Mouse (Mus musculus) E14TG2a.4 (cell line): ENCODE measurements around the gene Osbpl8.

Experiments used
- CTCF ChIP-seq: conservative IDR thresholded peaks from 2 replicates; pipeline ENCODE4 v1.5.1; 2014; ENCODE audit warnings: low read length
- POU5F1 ChIP-seq: IDR thresholded peaks from 2 replicates; pipeline ENCODE4 v1.6.1; 2014; ENCODE audit warnings: low read length, borderline replicate concordance

DNA sequence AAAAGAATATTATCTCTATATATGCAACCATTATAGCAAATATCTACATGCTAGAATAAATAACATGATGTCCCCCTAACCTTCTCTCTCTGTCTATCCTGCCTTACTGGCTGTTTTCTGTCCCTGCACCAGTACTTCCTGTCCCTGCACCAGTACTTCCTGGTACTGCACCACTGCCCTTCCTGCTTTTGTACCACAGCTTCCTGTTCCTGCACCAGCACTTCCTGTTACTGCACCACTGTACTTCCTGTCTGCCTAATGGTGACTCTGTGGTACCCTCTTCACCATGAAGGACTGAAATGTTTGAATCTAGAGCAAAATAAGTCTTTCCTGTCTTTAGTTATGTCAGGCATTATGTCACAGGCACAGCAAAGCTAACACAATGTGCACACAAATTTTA lies 156.0 kb downstream of the Osbpl8 start:
- TF ChIP-seq CTCF (no peak), POU5F1 (no peak)
